Mouse (Mus musculus): ENCODE measurements around the gene Ep300.
"Not testable (repeated sequence)": the region's sequence is repeated elsewhere in the genome, so short reads cannot be mapped to it uniquely, and the experiment has no call there.

Ep300 gene

GRCm38 (mm10) chr15:81700601-81701000, 115.5 kb downstream of the Ep300 start:
- peak; percentile 38 for DNase-seq (ENCODE audit: low spot score)

DNA sequence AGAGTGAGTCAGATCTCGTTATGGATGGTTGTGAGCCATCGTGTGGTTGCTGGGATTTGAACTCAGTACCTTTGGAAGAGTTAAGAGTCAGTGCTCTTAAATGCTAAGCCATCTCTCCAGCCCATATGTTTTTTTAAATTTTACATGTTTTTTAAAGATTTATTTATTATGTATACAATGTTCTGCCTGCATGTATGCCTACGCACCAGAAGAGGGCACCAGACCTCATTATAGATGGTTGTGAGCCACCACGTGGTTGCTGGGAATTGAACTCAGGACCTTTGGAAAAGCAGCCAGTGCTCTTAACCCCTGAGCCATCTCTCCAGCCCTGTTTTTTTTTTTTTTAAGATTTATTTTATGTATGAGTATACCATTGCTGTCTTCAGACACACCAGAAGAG, 116.2 kb downstream of the Ep300 start:
- DNase-seq (ENCODE audit: low spot score): not testable (repeated sequence)
